Mouse (Mus musculus) urinary bladder, adult 18-20 months (tissue): ENCODE results near the gene Hao1.
A peak's percentile ranks its signal among the peaks of the same experiment; 100 is the strongest.

ENCODE experiments used
- DNase-seq, 2 experiments: peaks; one replicate each; pipeline ENCODE4 v3.0.0; 2022; ENCODE audit warnings: low spot score in 2 of 2, mixed read lengths in 2 of 2

Hao1 gene

GRCm38 (mm10) chr2:134465132-134465531 is 89.0 kb downstream of the Hao1 start:
- DNase-seq: no peak

GRCm38 (mm10) chr2:134462321-134462720 is 91.8 kb downstream of the Hao1 start:
- no peak for DNase-seq

- peak in 1 of 2 experiments; percentile 16 for DNase-seq
Measured at GRCm38 (mm10) chr2:134460831-134461230, 93.3 kb downstream of the Hao1 start.

GRCm38 (mm10) chr2:134456065-134456505 is 98.1 kb downstream of the Hao1 start:
- no peak for DNase-seq

- no peak for DNase-seq
Measured at GRCm38 (mm10) chr2:134452748-134453147, 101.4 kb downstream of the Hao1 start.

- no peak for DNase-seq
Measured at GRCm38 (mm10) chr2:134450976-134451375, 103.2 kb downstream of the Hao1 start.
